Mouse (Mus musculus) neural tube, embryonic 13.5 days (tissue): ENCODE measurements around the gene Lcn2. TPM values are rescaled to one million over a fixed set of nuclear protein-coding genes. Genes with fewer than 3 reads are reported as not detected.

Experiments used
- ATAC-seq: fragments of 200-750 bp; cut with Nextera tagmentation; 2 replicates; pipeline ENCODE4 v1.8.0; 2017; ENCODE audit warnings: low read depth, mild to moderate bottlenecking, moderate TSS enrichment, moderate library complexity
- H3K27ac ChIP-seq: fragments of 300-500 bp; sonication (generic); replicated peaks from 2 replicates; pipeline ENCODE4 v1.5.1; 2015; ENCODE audit warnings: moderate library complexity, mild to moderate bottlenecking, inconsistent platforms
- H3K27me3 ChIP-seq: fragments of 300-500 bp; sonication (generic); 2 replicates; pipeline ENCODE4 v1.6.1; 2015; ENCODE audit warnings: mild to moderate bottlenecking, inconsistent platforms
- H3K36me3 ChIP-seq: fragments of 300-500 bp; sonication (generic); 2 replicates; pipeline ENCODE4 v1.6.1; 2015; ENCODE audit warnings: mild to moderate bottlenecking, inconsistent platforms
- H3K4me1 ChIP-seq: fragments of 300-500 bp; sonication (generic); replicated peaks from 2 replicates; pipeline ENCODE4 v1.6.1; 2015; ENCODE audit warnings: inconsistent platforms
- H3K4me2 ChIP-seq: fragments of 300-500 bp; sonication (generic); 2 replicates; pipeline ENCODE4 v1.6.1; 2015; ENCODE audit warnings: inconsistent platforms, mild to moderate bottlenecking, moderate library complexity
- H3K4me3 ChIP-seq: fragments of 300-500 bp; sonication (generic); 2 replicates; pipeline ENCODE4 v1.5.1; 2015; ENCODE audit warnings: mild to moderate bottlenecking, inconsistent platforms
- H3K9ac ChIP-seq: fragments of 300-500 bp; sonication (generic); 2 replicates; pipeline ENCODE4 v1.6.1; 2015; ENCODE audit warnings: moderate library complexity, mild to moderate bottlenecking, inconsistent platforms
- H3K9me3 ChIP-seq: fragments of 300-500 bp; sonication (generic); 2 replicates; pipeline ENCODE4 v1.6.1; 2016; ENCODE audit warnings: inconsistent platforms
- WGBS: fragments of 180-500 bp; shearing (Covaris S2); methylation state at CpG from one replicate; pipeline ENCODE4 v1.1.7; 2015; 5-methylcytosine and 5-hydroxymethylcytosine counted together
- polyA plus RNA-seq: library from polyadenylated mRNA; unstranded; fragments of >200 nt; fragmentation: Nextera tagmentation; extraction: Ambion mirVana; gene quantifications from 2 replicates; pipeline ENCODE4 v1.2.1, GENCODE M21; 2015

Gene Lcn2
- polyA plus RNA-seq, 1 experiment from 2014 or later = 1.4 TPM

GRCm38 (mm10) chr2:32408429-32409424 lies 20.7 kb upstream of the Lcn2 start:
- H3K27ac ChIP-seq = no peak overlapping the region
- no peak overlapping the region for H3K4me2 ChIP-seq
- H3K4me1 ChIP-seq = no peaks in the 10 kb centered on the region
- no peak overlapping the region for H3K4me3 ChIP-seq
- WGBS = 79% methylated on average over 25 of the region's 25 CpGs
- ATAC-seq = no peak
- H3K9ac ChIP-seq = no peak overlapping the region
- H3K36me3 ChIP-seq = peaks cover 2% of the 10 kb centered on the region
- no peaks in the 10 kb centered on the region for H3K9me3 ChIP-seq
- no peaks in the 10 kb centered on the region for H3K27me3 ChIP-seq

GRCm38 (mm10) chr2:32407144-32407824 lies 19.2 kb upstream of the Lcn2 start:
- H3K36me3 ChIP-seq = peaks cover 10% of the 10 kb centered on the region
- no peak overlapping the region for H3K9ac ChIP-seq
- H3K4me3 ChIP-seq = no peak overlapping the region
- no peak overlapping the region for H3K27ac ChIP-seq
- WGBS = 86% methylated on average over 7 of the region's 7 CpGs
- no peaks in the 10 kb centered on the region for H3K27me3 ChIP-seq
- no peak for ATAC-seq
- H3K9me3 ChIP-seq = no peaks in the 10 kb centered on the region
- no peak overlapping the region for H3K4me2 ChIP-seq
- no peaks in the 10 kb centered on the region for H3K4me1 ChIP-seq

GRCm38 (mm10) chr2:32404663-32405062 lies 16.6 kb upstream of the Lcn2 start:
- WGBS = 25% methylated on average over 2 of the region's 2 CpGs
- H3K4me2 ChIP-seq = no peak overlapping the region
- no peaks in the 10 kb centered on the region for H3K9me3 ChIP-seq
- no peak overlapping the region for H3K4me3 ChIP-seq
- ATAC-seq = peak; percentile 37; the same call in 1 of the 2 replicates
- no peak overlapping the region for H3K27ac ChIP-seq
- H3K27me3 ChIP-seq = no peaks in the 10 kb centered on the region
- no peak overlapping the region for H3K9ac ChIP-seq
- H3K36me3 ChIP-seq = peaks cover 35% of the 10 kb centered on the region
- H3K4me1 ChIP-seq = no peaks in the 10 kb centered on the region

- H3K9me3 ChIP-seq = no peaks in the 10 kb centered on the region
- H3K27ac ChIP-seq = peak overlapping the region; percentile 92; the same call in 1 of the 2 replicates
- no peak for ATAC-seq
- H3K4me2 ChIP-seq = peak overlapping the region; percentile 96
- WGBS = 1% methylated on average over 15 of the region's 15 CpGs
- no peaks in the 10 kb centered on the region for H3K27me3 ChIP-seq
- peak overlapping the region; percentile 93 for H3K4me3 ChIP-seq
- H3K4me1 ChIP-seq = peaks cover 20% of the 10 kb centered on the region
- peak overlapping the region; percentile 93 for H3K9ac ChIP-seq
- peaks cover 19% of the 10 kb centered on the region for H3K36me3 ChIP-seq
Observed at GRCm38 (mm10) chr2:32396695-32397094, 8.6 kb upstream of the Lcn2 start.

GRCm38 (mm10) chr2:32395946-32396621 lies 8.0 kb upstream of the Lcn2 start:
- Histone ChIP-seq H3K4me3 (peak overlapping the region; percentile 93), H3K9ac (peak overlapping the region; percentile 93), H3K4me2 (peak overlapping the region; percentile 96), H3K9me3 (no peaks in the 10 kb centered on the region), H3K27me3 (no peaks in the 10 kb centered on the region), H3K4me1 (peaks cover 20% of the 10 kb centered on the region), H3K27ac (peak overlapping the region; percentile 92), H3K36me3 (peaks cover 13% of the 10 kb centered on the region)
- WGBS = under 1% methylated on average over 59 of the region's 59 CpGs
- peak; percentile 97 for ATAC-seq

- whole genome bisulfite sequencing = under 1% methylated on average over 31 of the region's 31 CpGs
- H3K27me3 ChIP-seq = no peaks in the 10 kb centered on the region
- ATAC-seq = peak; percentile 93
- peak within 1 kb of the TSS; percentile 96 for H3K4me2 ChIP-seq
- H3K9me3 ChIP-seq = no peaks in the 10 kb centered on the region
- H3K9ac ChIP-seq = peak within 1 kb of the TSS; percentile 93
- H3K27ac ChIP-seq = peak within 1 kb of the TSS; percentile 92
- peaks cover 20% of the 10 kb centered on the region for H3K4me1 ChIP-seq
- peaks cover 8% of the 10 kb centered on the region for H3K36me3 ChIP-seq
- H3K4me3 ChIP-seq = peak within 1 kb of the TSS; percentile 93
Observed at GRCm38 (mm10) chr2:32395484-32395945, 7.5 kb upstream of the Lcn2 start, which contains the start of gene Ptges2. Gene Ptges2, plus strand, starts transcription at chr2:32395896.

GRCm38 (mm10) chr2:32394973-32395372 lies 6.9 kb upstream of the Lcn2 start:
- H3K4me1 ChIP-seq = peaks cover 20% of the 10 kb centered on the region
- H3K4me2 ChIP-seq = peak overlapping the region; percentile 96
- H3K27ac ChIP-seq = peak overlapping the region; percentile 92
- peaks cover 2% of the 10 kb centered on the region for H3K36me3 ChIP-seq
- peak overlapping the region; percentile 93 for H3K9ac ChIP-seq
- H3K9me3 ChIP-seq = no peaks in the 10 kb centered on the region
- WGBS = 7% methylated on average over 8 of the region's 8 CpGs
- no peak for ATAC-seq
- peak overlapping the region; percentile 93 for H3K4me3 ChIP-seq
- H3K27me3 ChIP-seq = no peaks in the 10 kb centered on the region

- H3K4me3 ChIP-seq = no peak overlapping the region
- no peak overlapping the region for H3K4me2 ChIP-seq
- no peaks in the 10 kb centered on the region for H3K27me3 ChIP-seq
- no peak overlapping the region for H3K27ac ChIP-seq
- ATAC-seq = no peak
- H3K4me1 ChIP-seq = peaks cover 11% of the 10 kb centered on the region
- no peak overlapping the region for H3K9ac ChIP-seq
- no peaks in the 10 kb centered on the region for H3K36me3 ChIP-seq
- H3K9me3 ChIP-seq = no peaks in the 10 kb centered on the region
- WGBS = 90% methylated on average over 5 of the region's 5 CpGs
Observed at GRCm38 (mm10) chr2:32392063-32392462, 4.0 kb upstream of the Lcn2 start.

GRCm38 (mm10) chr2:32390871-32391270 lies 2.8 kb upstream of the Lcn2 start:
- Histone ChIP-seq H3K9ac (no peak overlapping the region), H3K4me1 (peaks cover 5% of the 10 kb centered on the region), H3K36me3 (no peaks in the 10 kb centered on the region), H3K27me3 (no peaks in the 10 kb centered on the region), H3K27ac (no peak overlapping the region), H3K9me3 (no peaks in the 10 kb centered on the region), H3K4me3 (no peak overlapping the region), H3K4me2 (no peak overlapping the region)
- ATAC-seq = no peak
- WGBS = 79% methylated on average over 8 of the region's 8 CpGs

- no peak overlapping the region for H3K27ac ChIP-seq
- H3K27me3 ChIP-seq = no peaks in the 10 kb centered on the region
- H3K9ac ChIP-seq = no peak overlapping the region
- ATAC-seq = no peak
- no peaks in the 10 kb centered on the region for H3K36me3 ChIP-seq
- H3K9me3 ChIP-seq = no peaks in the 10 kb centered on the region
- no peak overlapping the region for H3K4me3 ChIP-seq
- 81% methylated on average over 2 of the region's 2 CpGs for WGBS
- H3K4me1 ChIP-seq = no peaks in the 10 kb centered on the region
- no peak overlapping the region for H3K4me2 ChIP-seq
Observed at GRCm38 (mm10) chr2:32389157-32389556, 1.1 kb upstream of the Lcn2 start.

- Histone ChIP-seq H3K36me3 (peaks cover 26% of the 10 kb centered on the region), H3K4me3 (no peak overlapping the region), H3K4me2 (no peak overlapping the region), H3K4me1 (peaks cover 8% of the 10 kb centered on the region), H3K27ac (no peak overlapping the region), H3K9me3 (no peaks in the 10 kb centered on the region), H3K9ac (no peak overlapping the region), H3K27me3 (peaks cover 16% of the 10 kb centered on the region; the same call in 1 of the 2 replicates)
- no peak for ATAC-seq
- 81% methylated on average over 2 of the region's 2 CpGs for WGBS
Observed at GRCm38 (mm10) chr2:32382689-32383088, 5.4 kb downstream of the Lcn2 start.
